Mouse (Mus musculus) ES-E14 (cell line): ENCODE results near the gene Hrasls5. TPM values are rescaled to one million over a fixed set of nuclear protein-coding genes. Genes with fewer than 3 reads are reported as not detected.
A peak's percentile ranks its signal among the peaks of the same experiment; 100 is the strongest.

ENCODE experiments used
- DNase-seq: peaks from one replicate; pipeline ENCODE4 v3.0.0-alpha.2; 2013; ENCODE audit warnings: low read depth, low spot score
- H3K27ac ChIP-seq: 2 replicates; pipeline ENCODE4 v1.5.1; 2012; ENCODE audit warnings: low read depth, mild to moderate bottlenecking, low read length, moderate library complexity, mixed read lengths; ENCODE audit not compliant: poor library complexity, insufficient read depth, severe bottlenecking
- H3K36me3 ChIP-seq: 2 replicates; pipeline ENCODE4 v1.6.1; 2012; ENCODE audit warnings: mild to moderate bottlenecking, low read length, moderate library complexity, mixed read lengths; ENCODE audit not compliant: control insufficient read depth, poor library complexity, insufficient read depth, severe bottlenecking
- H3K4me1 ChIP-seq, 2 experiments: fragments of 150-350 bp in 1 of 2; sonication (generic) in 1 of 2; 2 replicates each; pipeline ENCODE4 v1.6.1; 2012; ENCODE audit warnings: low read length in 2 of 2, mild to moderate bottlenecking in 1 of 2, mixed read lengths in 1 of 2; ENCODE audit not compliant: control insufficient read depth in 2 of 2, insufficient read depth in 2 of 2, poor library complexity in 1 of 2
- H3K4me3 ChIP-seq, 2 experiments: fragments of 150-350 bp in 1 of 2; sonication (generic) in 1 of 2; 2 replicates each; pipeline ENCODE4 v1.5.1; 2012; ENCODE audit warnings: low read length in 2 of 2, low read depth in 1 of 2, mild to moderate bottlenecking in 1 of 2, mixed read lengths in 1 of 2; ENCODE audit not compliant: insufficient read depth in 1 of 2, poor library complexity in 1 of 2, severe bottlenecking in 1 of 2
- H3K9ac ChIP-seq: 2 replicates; pipeline ENCODE4 v1.6.1; 2012; ENCODE audit warnings: low read depth, mild to moderate bottlenecking, low read length, mixed read lengths; ENCODE audit not compliant: poor library complexity, insufficient read depth, severe bottlenecking
- H3K9me3 ChIP-seq: fragments of 150-350 bp; sonication (generic); 2 replicates; pipeline ENCODE4 v1.6.1; 2012; ENCODE audit warnings: low read depth, mild to moderate bottlenecking, low read length; ENCODE audit not compliant: control insufficient read depth, insufficient read depth
- CHD2 ChIP-seq: IDR thresholded peaks from 2 replicates; pipeline ENCODE4 v1.6.1; 2014; ENCODE audit warnings: mild to moderate bottlenecking, low read depth, low read length, inconsistent platforms
- HCFC1 ChIP-seq: IDR thresholded peaks from 2 replicates; pipeline ENCODE4 v1.6.1; 2012; ENCODE audit warnings: low read length, inconsistent platforms, borderline replicate concordance; ENCODE audit not compliant: insufficient read depth
- MAFK ChIP-seq: IDR thresholded peaks from 2 replicates; pipeline ENCODE4 v1.6.1; 2014; ENCODE audit warnings: mild to moderate bottlenecking, low read depth, low read length, inconsistent platforms; ENCODE audit not compliant: insufficient read depth
- ZC3H11A ChIP-seq: IDR thresholded peaks from 2 replicates; pipeline ENCODE4 v1.6.1; 2012; ENCODE audit warnings: low read depth, mild to moderate bottlenecking, inconsistent platforms, low read length, borderline replicate concordance
- ZNF384 ChIP-seq: IDR thresholded peaks from 2 replicates; pipeline ENCODE4 v1.6.1; 2012; ENCODE audit warnings: low read depth, low read length, inconsistent platforms
- in situ Hi-C, 2 experiments: fragments of 600-800 bp; cut with MboI; formaldehyde crosslinking; loops; one replicate each; pipeline ENCODE4 v1.15.1; 2025; ENCODE audit warnings: low sequenced_read_pairs in 2 of 2, inconsistent platforms in 1 of 2; ENCODE audit not compliant: unreplicated experiment in 2 of 2
- total RNA-seq: library from RNA; depleted of rRNA; stranded (reverse); fragments of 300-350 nt; gene quantifications from 2 replicates; pipeline ENCODE4 v1.2.3, GENCODE M21; 2012

Gene Hrasls5
- total RNA-seq, 1 experiment: not detected

DNA sequence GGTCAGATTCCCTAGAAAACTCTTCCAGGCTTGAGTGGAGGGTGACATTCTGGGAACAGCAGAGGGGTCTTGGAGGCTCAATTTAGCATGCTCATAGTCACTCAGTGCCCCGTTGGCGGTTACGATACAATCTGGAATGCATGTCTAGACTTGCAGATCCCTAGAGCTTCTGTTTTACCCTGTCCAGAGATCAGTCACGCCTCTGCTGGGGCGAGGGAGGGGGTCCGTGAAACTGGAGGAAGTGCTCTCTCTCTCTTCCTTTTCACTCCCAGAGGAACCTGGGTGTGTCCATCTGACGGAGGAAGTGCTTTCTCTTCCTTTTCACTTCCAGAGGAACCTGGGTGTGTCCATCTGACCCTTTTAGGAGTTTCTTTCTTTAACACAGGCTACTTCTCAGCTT is 29.2 kb upstream of the Hrasls5 start:
- H3K9ac ChIP-seq: peak overlapping the region; percentile 44; the same call in 1 of the 2 replicates

DNA sequence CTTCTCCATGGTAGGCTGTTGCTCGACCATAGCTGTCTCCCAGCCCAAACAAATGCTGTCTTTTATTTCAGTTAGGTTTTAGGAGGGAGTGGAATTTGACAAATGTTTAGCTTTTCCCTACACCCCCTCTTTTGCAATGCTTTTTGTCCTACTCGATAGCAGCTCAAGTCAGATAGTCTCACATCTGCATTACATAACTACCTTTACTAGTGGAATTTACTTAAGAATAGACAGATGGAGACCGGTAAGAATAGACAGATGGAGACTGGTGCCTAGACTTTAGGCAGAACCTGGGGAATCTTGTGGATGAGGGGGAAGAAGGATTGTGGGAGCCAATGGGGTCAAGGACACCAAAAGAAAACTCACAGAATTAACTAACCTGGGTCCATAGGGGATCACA is 28.7 kb upstream of the Hrasls5 start:
- peak overlapping the region; percentile 17; the same call in 1 of the 2 replicates for H3K9ac ChIP-seq
- no peaks in the 10 kb centered on the region for H3K36me3 ChIP-seq
- H3K4me1 ChIP-seq: peaks cover 21 to 24% of the 10 kb centered on the region in 2 experiments
- peak overlapping the region; percentile 99 for H3K27ac ChIP-seq
- H3K4me3 ChIP-seq: peak overlapping the region in 1 of 2 experiments; percentile 34; a peak in 2 of 4 replicates
- no peak for TF ChIP-seq ZNF384
- no peak for TF ChIP-seq CHD2
- TF ChIP-seq HCFC1: no peak
- TF ChIP-seq MAFK: no peak
- TF ChIP-seq ZC3H11A: no peak
- no peak for DNase-seq
- H3K9me3 ChIP-seq: no peaks in the 10 kb centered on the region
- in situ Hi-C loops: no loop called here

More for the DNA sequence above, 29.2 kb upstream of the Hrasls5 start:
- H3K27ac ChIP-seq: peak overlapping the region; percentile 99
- DNase-seq: peak; percentile 83
- H3K4me3 ChIP-seq: peak overlapping the region; percentile 8 to 43; a peak in 3 of 4 replicates
- TF ChIP-seq ZNF384: no peak
- TF ChIP-seq ZC3H11A: no peak
- TF ChIP-seq MAFK: no peak
- peak; percentile 50; the same call in 1 of the 2 replicates for TF ChIP-seq HCFC1
- TF ChIP-seq CHD2: no peak
- H3K9me3 ChIP-seq: no peaks in the 10 kb centered on the region
- H3K4me1 ChIP-seq: peaks cover 21 to 24% of the 10 kb centered on the region in 2 experiments
- H3K36me3 ChIP-seq: no peaks in the 10 kb centered on the region
- in situ Hi-C loops: no loop called here

DNA sequence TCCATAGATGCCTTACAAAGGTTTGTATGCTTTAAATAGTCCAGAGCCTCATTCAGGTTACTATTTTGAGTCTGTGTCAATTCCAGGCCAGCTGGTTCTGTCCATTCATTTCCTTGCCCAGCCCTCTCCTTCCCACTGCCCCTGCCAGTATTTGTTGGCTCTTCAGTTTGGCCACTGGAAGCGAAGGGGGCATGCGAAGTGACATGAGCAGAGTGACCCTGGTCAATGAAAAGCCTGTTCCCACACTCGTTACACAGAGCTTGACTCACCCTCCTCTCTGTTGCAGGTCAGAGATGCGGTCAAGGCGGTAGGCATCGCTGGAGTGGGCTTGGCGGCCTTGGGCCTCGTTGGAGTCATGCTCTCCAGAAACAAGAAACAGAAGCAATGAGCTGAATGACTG is 27.1 kb upstream of the Hrasls5 start:
- no peak overlapping the region for H3K9ac ChIP-seq
- DNase-seq: no peak
- no peak overlapping the region for H3K4me3 ChIP-seq
- no peak overlapping the region; the same call in 1 of the 2 replicates for H3K27ac ChIP-seq
- no peaks in the 10 kb centered on the region for H3K9me3 ChIP-seq
- in situ Hi-C loops: no loop called here
- H3K4me1 ChIP-seq: peaks cover 21 to 24% of the 10 kb centered on the region in 2 experiments
- H3K36me3 ChIP-seq: no peaks in the 10 kb centered on the region
- no peak for TF ChIP-seq ZC3H11A
- no peak for TF ChIP-seq HCFC1
- TF ChIP-seq CHD2: no peak
- TF ChIP-seq MAFK: no peak
- TF ChIP-seq ZNF384: no peak

DNA sequence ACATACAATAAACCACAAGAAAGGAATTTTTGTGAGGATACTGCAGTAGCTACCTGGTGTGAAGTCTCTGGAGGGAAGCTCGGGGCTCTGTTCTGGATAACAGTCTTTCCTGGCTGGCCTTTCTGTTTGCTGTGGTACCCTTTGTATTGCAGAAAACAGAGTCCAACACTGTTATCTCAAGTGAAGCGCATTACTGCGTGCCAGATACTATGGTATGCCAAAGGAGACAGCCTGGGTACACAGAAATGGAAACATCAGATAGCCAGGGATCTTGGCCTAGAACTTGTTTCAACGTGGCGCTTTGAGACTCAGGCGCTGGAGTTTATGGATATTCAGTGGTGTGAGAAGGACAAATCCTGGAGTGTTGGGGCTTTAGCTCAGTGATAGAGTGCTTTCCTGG is 26.6 kb upstream of the Hrasls5 start:
- in situ Hi-C loops: no loop called here
- DNase-seq: no peak
- Histone ChIP-seq H3K36me3 (no peaks in the 10 kb centered on the region), H3K9me3 (no peaks in the 10 kb centered on the region), H3K4me1 (peaks cover 21% of the 10 kb centered on the region in 2 experiments), H3K27ac (no peak overlapping the region), H3K4me3 (no peak overlapping the region), H3K9ac (no peak overlapping the region)
- TF ChIP-seq ZC3H11A (no peak), ZNF384 (no peak), HCFC1 (no peak), CHD2 (no peak)

- DNase-seq: no peak
- H3K4me3 ChIP-seq: no peak overlapping the region
- H3K9ac ChIP-seq: no peak overlapping the region
- H3K36me3 ChIP-seq: no peaks in the 10 kb centered on the region
- H3K27ac ChIP-seq: no peak overlapping the region
- H3K9me3 ChIP-seq: no peaks in the 10 kb centered on the region
- no peaks in the 10 kb centered on the region for H3K4me1 ChIP-seq
- TF ChIP-seq CHD2: no peak
- no peak for TF ChIP-seq ZNF384
- TF ChIP-seq ZC3H11A: no peak
- TF ChIP-seq MAFK: no peak
- no peak for TF ChIP-seq HCFC1
- in situ Hi-C loops: no loop called here
Observed at GRCm38 (mm10) chr19:7590795-7591194, 21.5 kb upstream of the Hrasls5 start.
